Mouse (Mus musculus) mature B cell (primary cell): ENCODE data around the gene Pheta1.

Experiments
- in situ Hi-C: fragments of 300-500 bp; cut with MboI; formaldehyde crosslinking; loops from 2 replicates; pipeline ENCODE4 v1.14.3; 2019

Gene Pheta1

DNA sequence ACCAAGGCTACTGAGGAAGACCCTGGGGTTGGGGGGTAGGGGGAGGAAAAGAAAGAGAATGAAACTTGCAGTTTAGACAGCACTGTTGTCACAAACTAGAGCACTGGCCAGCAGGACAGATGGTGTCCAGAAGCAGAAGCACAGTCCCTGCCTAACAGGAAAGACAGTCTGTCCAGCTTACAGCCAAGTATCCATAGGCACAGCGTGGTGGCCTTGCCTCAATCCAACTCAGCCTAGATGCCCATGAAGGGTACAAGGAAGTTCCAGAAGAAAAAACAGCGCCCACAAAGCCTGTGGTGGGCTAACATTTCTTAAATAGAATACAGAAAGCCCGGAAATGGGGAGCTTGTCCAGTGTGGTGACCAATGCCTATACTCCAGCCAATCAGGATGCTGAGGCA is 23.2 kb upstream of the Pheta1 start:
- in situ Hi-C loops: no loop called here

DNA sequence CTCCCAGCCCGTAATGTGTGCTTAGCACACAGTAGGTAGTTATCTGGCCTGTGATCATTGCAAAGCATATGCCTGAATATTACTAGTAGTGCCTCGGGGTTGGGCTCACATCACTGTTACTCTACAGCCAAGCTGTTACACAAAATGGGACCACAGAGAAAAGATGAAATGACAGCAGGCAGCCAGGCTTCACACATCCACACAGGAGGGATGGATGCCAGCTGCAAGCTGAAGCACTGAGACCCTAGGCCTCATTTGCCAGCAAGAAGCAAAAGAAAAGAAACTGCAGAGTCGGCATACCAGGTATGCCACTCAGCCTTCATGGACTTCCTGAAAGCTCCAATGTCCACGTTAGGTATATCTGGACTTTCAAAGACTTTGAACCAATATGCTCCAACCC is 20.9 kb upstream of the Pheta1 start:
- in situ Hi-C loops: no loop called here

DNA sequence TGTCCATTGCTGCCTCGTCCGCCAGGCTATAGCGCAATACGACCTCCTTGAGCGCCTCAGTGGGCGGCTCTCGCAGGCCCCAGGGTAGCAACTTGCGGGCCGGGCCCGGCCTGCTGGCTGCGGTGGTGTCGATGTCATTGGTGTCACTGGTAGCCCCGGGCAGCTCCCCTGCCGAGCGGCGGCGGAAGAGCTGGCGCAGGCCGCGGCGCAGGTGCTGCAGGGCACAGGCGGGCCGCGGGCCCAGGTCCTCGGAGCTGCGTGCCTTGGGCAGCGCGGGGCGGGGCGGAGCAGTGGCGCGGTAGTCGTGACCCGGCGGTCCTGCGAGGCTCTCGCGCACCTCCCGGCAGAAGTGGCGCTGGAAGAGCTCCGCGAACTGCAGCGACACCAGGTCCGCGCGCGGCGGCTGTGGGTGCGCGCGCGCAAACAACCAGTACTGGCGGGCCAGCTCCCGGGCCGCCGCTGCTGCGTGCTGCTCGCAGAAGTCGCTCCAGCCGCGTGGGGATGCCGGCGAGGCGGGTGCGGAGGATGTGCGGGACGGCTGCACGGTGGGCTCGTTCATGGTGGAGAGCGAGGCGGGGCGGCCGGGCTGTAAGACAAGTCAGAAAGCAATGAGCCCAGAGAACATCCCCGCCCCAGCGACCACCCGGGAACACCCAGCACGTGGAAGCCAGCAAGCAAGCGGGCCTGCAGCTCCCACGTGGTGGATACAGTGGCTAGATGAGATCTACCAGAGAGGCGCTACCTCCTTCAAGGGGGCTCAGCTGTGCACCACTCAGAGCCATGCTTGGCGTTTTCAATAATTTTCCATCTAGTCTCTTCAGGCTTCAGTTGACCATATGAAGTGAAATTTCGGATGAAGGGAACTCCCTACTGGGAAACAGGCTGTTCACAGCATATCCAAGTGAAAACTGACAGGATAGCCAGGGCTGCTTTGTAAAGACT is 20.0 kb upstream of the Pheta1 start:
- in situ Hi-C loops: no loop called here

DNA sequence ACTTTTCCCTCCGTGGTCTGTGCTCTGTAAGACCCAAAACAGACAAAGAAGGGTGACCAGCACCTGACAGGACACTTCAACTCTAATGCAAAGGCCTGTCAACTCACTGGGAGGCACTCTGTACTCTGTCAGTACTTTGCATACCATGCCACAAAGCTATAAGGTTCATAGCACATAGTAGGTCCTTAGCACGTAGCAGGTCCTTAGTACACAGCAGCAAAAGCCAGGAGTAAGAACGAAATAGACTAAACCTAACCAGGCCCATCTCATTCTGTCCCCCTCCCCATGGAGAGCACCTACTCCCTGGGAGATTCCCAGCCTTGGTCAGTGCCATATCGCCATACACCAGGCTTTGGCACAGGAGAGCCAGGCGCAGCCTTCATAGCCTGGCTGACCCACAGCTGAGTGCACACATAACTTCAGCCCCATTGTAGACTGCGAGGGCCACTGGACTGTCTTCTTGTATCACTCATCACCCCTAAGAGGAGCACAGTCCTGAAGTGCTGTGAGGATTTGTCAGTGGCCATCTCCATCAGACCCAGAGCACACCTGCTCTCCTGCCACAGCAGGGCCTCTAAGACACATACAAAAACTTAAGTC is 17.7 kb upstream of the Pheta1 start:
- in situ Hi-C loops: no loop called here

DNA sequence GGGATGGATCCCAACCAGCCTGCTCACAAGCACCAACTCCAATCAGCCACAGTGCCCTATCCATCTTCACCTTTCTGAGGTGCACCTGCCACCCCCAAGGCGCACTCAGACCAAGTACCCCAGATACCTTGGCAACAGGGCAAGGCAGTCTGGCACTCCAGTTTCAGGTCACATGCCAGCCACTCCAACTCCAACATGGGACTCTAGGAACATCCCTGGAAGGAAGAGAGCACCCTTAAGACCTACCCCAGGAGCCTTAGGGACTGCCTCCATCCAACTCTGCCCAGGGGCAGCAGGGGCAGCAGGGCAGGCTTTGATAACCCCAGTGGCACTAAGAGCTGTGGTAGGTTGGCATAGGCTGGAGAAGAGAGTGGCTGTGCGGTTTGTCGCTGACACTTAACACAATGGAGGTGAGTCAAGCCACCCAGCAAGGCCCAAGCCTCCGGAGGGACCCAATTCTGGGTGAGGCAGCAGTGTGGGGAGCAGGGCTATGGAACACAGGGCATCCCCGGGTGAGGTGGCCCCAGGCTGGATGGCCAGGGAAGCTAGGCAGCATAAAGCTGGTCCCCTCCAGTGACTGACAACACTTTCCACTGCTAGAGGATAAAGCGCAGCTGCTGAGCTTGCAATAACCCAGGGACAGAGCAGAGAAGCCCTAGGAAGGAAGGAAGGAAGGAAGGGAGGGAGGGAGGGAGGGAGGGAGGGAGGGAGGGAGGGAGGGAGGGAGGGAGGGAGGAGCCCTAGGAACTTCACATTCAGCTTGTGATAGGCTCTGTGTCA is 16.2 kb upstream of the Pheta1 start:
- in situ Hi-C loops: no loop called here

DNA sequence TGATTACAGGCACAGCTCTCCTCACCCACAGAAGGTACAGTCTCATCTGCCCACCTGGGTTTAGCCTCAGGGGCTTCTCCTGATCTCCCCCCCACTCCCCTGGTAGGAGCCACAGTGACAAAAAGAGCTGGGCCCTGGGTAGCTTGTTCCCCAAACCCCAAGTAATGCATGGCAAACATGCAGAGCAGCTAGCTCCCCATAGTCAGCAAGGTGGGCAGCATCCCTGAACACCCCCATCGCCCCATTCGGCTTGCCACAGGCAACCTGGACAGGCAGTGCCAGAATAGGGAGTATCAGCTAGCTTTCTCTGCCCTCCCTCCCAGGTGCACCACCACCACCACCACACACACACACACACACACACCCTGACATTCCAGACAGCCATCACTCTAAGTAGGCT is 15.6 kb upstream of the Pheta1 start:
- in situ Hi-C loops: no loop called here

DNA sequence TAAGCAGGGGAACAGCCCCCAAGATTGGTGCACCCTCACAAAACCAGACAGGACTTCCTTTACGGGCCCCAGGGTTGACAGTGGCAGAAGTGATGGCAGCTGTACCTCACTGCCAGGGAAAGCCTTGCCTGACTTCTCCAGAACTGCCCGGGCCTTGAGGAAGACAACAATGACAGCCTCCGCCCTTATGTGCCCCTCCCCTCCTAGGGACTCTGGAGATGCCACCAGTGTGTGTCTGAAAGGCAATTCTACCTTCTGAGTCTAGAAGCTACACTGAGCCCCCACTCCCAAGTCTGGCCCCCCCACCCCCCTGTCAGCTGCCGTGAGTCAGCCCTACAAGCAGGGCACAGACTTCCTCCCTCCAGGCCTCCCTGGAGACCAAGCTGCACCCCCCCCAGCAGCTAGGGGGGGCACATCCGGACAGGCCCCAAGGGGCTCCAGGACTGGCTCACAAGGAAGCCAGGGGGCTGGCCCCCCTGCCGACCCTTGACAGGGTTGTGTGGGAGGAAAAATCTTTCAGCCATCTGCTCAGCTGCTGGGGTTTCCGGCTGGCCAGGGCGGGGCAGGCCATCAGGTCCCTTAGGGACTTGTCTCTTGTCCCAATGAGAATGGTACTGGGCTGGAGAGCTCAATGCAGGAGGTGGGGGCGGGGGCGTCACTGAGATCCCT is 15.1 kb upstream of the Pheta1 start:
- in situ Hi-C loops: no loop called here

DNA sequence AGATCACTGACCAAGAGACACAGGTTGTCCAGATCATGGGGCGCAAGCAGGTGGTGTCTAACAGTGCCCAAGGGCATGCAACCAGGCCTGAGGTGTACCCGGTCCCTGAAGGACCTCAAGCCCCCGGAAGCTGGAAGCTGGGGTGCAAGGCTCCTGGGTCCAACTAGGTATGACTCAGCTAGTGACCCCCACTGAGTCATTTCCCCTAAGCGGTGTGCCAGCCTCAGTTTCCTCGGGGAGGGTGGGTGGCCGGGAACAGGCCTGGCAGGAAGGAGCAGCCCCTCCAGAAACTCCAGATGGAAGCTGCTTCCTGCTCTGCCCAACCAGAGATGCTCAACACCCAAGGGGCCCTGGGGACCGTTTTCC is 14.6 kb upstream of the Pheta1 start:
- in situ Hi-C loops: no loop called here

DNA sequence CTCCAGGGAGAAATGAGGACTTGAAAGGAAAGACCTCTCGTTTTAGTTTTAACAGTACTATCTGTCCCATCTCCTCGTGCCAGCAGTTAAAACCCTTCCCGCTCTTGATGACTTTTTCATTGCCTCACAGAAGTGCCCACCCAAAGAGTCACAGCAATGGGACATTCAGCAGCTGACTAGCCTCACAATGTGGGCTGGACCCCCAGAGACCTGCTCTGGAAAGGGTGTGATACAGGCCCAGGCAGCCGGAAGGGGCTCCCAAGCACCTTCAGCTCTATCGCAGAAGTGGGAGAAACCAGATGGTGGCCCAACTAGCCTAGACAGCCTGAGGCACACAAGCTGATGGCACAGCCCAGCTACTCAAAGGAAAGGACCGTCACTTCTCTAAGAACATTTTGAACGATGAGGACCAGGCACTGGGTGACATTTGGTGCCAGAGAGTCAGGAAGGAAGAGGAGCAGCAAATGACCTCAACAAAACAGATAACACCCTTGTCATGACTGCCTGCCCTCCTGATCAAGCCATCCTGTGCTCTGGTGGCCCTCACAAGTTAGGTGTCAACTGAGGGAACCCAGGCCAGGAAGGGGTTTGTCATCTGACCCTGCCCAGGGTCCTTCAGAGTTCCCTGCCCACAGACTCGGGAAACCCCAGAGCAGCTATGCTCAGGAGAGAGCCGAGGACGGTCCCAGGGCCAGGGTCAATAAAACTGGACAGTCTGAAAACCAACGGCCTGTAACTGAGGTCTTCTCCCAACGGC is 13.6 kb upstream of the Pheta1 start:
- in situ Hi-C loops: no loop called here

DNA sequence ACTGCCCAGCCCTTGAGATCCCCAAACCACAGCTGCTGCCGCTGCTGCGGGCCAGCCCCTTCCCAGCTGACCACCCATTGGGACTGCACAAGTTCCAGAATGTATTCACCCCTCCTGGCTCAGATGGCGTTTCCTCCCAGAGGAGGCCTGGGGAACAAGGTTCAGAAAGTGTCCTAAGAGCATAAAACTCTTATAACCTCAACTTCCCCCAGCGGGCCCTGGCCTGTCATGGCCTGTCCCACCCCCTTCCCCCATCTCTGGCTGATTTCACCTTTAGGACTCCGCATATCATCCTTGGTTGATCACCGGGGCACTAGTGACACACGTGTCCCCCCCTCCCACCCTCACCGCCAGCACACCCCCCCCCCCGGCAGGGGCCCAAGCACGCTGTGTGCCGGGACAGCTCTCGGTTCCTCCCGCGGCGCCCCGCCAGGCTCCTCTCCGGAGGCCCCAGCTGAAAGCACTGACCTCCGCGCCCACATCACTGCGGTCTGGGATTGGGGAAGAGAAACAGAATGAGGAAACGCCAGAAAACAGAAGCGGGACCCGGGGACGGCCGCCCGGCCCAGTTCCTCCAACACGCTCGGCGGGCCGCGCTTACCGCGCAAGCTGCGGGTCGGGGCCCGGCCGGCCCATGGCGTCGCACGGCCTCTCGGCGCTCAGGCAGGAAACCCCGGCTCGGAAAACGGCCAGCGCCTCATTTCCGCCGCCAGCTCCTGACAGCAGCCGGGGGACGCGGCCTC is 12.7 kb upstream of the Pheta1 start:
- in situ Hi-C loops: no loop called here

DNA sequence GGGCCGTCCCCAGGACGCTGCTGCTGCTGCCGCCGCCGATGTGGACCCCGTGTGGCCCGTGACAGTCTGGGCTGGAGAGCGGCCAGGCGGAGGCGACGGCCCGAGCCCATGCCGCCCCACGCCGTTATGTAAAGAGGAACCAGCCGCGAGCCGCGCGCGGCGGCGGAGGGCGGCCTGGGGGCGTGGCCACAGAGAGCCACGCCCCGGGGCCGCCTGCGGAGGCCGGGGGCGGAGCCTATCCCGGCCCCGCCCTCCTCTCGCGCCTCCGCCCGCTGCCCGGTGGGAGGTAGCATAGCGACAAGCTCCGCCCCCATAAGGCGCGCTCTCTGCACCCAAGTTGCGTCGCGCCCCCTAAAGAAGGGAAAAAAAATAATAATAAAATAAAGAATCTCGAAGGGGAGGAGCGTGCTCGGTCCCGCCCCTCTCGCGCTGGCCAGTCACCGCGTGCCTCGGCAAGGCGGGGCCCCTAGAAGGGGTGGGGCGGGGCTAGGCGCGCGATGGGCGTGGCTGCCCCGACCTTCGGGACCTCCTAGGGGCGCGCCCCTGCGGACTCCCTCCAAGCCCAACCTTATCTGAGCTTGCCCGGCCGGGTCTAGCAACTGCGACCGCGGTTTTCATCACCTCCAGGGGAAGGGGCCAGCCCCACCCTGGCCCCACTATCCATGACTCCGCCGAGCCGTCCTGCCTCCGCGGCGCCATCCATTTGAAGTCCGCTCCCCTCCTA is 11.9 kb upstream of the Pheta1 start:
- in situ Hi-C loops: no loop called here

DNA sequence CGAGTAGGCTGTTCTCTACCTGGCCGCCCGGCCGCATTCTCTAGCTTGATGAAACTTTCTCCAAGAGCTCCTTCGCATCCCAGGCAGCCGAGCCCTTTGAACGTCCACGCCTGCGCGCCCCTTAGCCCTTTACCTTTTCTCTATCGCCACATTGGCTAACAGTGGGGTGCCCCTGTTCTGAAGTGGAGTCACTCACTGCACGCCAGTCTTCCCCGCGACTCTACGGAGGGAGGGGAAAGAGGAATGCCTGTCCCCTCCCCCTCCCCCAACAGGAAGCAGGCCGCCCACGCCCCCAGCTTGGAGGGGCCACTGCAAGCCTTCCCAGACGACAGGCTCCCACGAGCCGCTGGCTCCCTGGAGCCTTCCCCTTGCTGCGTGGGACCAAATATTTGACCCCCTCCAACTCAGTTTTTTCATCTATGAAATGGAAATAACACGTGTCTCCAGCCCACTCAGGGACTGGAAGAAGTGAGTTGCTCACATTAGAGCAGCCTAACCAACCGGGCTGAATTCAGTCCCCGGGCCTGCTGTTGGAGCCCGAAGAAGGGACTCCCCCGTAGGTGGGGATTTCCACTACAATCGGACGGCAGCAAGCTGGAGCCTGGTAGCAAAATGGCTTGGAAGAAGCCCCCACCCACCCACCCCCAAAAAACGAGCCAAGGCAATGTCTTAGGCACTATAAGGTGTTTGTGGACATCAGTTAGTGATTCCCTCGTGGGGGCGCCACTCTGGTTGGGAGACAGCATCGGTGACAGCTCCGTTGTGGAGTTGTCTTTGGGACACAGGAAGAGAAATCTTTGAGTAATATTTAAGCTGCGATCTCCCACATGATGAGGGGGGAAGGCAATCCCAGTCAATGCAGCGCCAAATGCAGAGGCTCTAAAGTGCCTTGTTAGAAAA is 11.1 kb upstream of the Pheta1 start, which contains the start of gene Sh2b3:
Sh2b3 (minus strand) TSS at position 206 of the 900 bp plus-strand sequence.
- in situ Hi-C loops: no loop called here

DNA sequence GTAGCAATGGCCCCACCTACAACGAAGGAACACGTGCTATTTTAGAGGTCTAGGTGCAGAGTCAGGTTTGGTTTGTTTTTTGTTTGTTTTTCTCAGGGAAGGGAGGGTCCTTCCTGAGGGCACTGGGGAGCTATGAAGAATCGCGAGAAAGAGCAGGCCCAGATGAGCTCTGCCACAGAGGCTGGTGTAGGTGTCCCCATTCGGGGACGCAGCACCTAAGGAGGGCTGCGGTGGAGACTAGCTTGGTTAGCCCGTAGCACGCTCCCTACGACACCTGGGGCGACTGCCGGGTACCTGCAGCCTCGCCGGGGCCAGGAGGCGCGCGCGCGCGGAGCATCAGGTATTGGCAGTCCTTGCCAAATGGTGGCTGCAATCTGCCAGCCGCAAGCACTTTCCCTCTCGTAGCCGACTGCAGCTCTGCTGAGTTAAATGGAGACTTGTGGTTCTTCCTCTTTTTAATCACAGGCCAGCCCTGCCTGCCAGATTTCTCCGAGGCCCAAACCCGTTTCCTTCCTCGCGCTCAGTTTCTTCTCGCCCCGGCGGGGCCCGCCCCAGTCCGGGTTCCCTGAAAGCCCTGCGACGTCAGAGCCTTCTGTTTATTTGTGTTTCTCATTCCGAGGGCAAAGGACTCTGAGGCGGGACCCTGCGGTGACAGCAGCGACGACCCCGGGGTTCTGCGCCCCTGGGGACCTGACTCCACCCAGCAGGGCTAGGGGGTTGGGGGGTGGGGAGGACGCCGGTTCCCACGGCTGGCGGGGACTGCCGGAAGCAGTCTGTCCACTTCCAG is 10.2 kb upstream of the Pheta1 start:
- in situ Hi-C loops: no loop called here

DNA sequence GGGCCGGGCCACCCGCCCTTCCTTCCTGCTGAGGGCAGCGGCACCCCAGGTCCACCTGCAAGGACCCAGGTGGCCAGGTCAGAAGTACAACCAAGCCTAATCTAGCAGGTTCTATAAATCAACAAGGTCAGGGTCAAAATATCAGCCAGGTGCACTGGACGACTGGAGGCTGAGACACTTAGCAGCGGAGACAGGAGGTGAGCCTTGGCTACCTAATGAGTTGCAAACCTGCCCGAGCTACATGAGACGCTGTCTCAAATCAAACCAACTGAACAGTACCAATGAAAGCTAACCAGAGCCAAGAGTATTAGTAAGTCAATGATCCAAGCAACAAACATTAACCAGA is 9.7 kb upstream of the Pheta1 start:
- in situ Hi-C loops: no loop called here

DNA sequence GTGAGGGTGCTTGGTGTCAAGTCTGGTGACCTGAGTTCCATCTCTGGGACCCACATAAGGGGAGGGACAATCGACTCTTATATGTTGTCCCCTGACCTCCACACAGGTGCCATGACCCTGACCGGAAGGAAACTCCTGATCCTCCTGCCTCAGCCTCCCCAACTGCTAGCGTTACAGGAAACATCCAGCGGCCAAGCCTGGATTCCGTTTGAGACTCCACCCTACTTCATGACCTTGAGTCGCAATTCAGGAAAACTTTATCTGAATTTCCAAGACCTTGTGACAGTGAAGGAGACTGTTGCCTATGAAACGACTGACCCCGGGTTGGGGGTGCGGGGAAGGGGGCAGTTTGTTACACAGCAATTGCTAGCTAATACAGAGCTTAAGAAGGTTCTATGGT is 7.3 kb upstream of the Pheta1 start:
- in situ Hi-C loops: loop anchor here (5.0 kb wide), 1 partner anchor 34 kb away; no protein-coding TSS in a partner anchor

DNA sequence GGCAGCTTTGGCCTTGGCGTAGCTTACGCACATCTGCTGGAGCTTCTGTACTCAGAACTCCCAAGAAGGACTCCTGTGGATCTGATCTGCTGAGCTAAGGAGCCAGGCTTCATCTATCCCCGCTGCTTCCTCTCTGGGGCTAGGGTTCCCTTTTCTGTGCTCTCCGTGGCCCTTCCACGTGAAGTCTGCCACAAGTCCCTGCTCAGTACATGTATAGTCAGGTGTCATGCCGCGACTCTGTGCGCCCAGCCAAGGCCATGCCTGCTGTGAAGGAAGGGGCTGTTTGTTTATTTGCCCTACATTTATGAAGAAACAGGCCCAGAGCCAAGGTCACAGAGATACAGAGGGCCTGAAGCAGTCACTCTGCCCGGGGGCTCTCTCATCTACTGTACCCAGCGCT is 6.8 kb upstream of the Pheta1 start:
- in situ Hi-C loops: loop anchor here (5.0 kb wide), 1 partner anchor 35 kb away; no protein-coding TSS in a partner anchor

DNA sequence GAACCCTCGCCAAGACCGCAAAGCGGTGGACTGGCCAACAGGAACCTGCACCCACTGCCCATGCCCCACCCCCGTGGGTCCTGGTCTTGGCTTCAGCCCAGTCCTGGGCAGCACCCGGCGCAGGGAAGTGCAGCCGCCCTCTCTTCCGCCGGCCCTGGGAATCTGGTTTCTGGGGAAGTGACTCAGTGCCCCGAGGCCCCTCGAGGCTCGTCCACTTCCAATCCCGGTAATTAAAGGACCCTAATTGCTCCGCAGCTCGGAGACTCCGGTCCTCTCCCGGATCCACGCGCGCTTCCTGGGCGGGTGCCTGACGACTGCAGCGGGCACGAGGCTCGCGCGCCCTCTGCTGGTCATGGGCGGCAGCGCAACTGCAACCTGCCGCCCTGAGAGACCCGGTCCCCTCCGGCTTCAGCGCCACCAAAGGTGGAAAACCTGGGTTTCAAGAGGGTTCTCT is 6.1 kb upstream of the Pheta1 start:
- in situ Hi-C loops: loop anchor here (5.0 kb wide), 1 partner anchor 35 kb away; no protein-coding TSS in a partner anchor
